Mouse (Mus musculus): ENCODE results near the gene Usp3. TPM values are rescaled to one million over a fixed set of nuclear protein-coding genes. Genes with fewer than 3 reads are reported as not detected.

Gene Usp3
- total and polyA plus RNA-seq, 2 experiments from 2014 or later, result 39.4 to 53.4 TPM

DNA sequence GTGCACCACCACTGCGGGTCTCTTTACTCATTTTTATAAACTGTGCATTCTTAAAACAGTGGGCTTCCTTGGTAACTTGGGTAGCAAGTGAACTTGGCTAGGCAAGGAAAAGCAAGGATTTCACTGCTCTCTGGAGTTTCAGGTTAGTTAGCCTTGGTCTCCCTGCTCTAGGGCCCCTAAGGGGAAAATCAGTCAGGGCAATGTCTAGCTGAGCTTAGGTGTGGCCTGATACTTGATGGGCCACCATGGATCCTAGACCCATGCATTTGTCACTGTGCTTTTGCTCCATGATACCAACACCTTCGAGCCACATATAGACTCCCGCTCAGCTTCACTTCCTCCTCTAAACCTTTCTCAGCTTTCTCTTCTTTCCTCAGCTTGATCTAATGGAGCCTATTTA, 71.3 kb downstream of the Usp3 start:
- no peak overlapping the region for H3K4me2 ChIP-seq (ENCODE audit: low read depth, low read length)
- no peaks in the 10 kb centered on the region for H3K4me1 ChIP-seq (ENCODE audit: control insufficient read depth, insufficient read depth)
- no peak overlapping the region for H3K4me3 ChIP-seq (ENCODE audit: low read depth, low read length)
- peaks cover 70% of the 10 kb centered on the region for H3K36me3 ChIP-seq (replicated peaks; ENCODE audit: control insufficient read depth, insufficient read depth, low read length)
- H3K27ac ChIP-seq (ENCODE audit: low read depth), result no peak overlapping the region
- 95% methylated on average over 3 of the region's 3 CpGs for WGBS
- TF ChIP-seq CTCF (IDR thresholded peaks at IDR 0.05; ENCODE audit: low read depth), result no peak
- TF ChIP-seq EP300 (IDR thresholded peaks at IDR 0.05; ENCODE audit: low read depth), result no peak
- no peak for DNase-seq (ENCODE audit: low spot score)
- ATAC-seq (ENCODE audit: insufficient read depth, low read depth), result no peak
- no peaks in the 10 kb centered on the region for H3K9me3 ChIP-seq (replicated peaks; ENCODE audit: control insufficient read depth, low read length)
- H3K9ac ChIP-seq (replicated peaks; ENCODE audit: low read depth, low read length), result no peak overlapping the region
- H3K27me3 ChIP-seq (ENCODE audit: control insufficient read depth, insufficient read depth, low read length), result no peaks in the 10 kb centered on the region

- peaks cover 69% of the 10 kb centered on the region for H3K36me3 ChIP-seq (replicated peaks; ENCODE audit: control insufficient read depth, insufficient read depth, low read length)
- H3K27ac ChIP-seq (ENCODE audit: low read depth), result no peak overlapping the region
- DNase-seq (ENCODE audit: low spot score) (no peak), ATAC-seq (ENCODE audit: insufficient read depth, low read depth) (no peak)
- H3K4me1 ChIP-seq (ENCODE audit: control insufficient read depth, insufficient read depth), result no peaks in the 10 kb centered on the region
- TF ChIP-seq EP300 (IDR thresholded peaks at IDR 0.05; ENCODE audit: low read depth) (no peak), CTCF (IDR thresholded peaks at IDR 0.05; ENCODE audit: low read depth) (no peak)
- 94% methylated on average over 4 of the region's 4 CpGs for WGBS
- no peaks in the 10 kb centered on the region for H3K27me3 ChIP-seq (ENCODE audit: control insufficient read depth, insufficient read depth, low read length)
- H3K9me3 ChIP-seq (replicated peaks; ENCODE audit: control insufficient read depth, low read length), result no peaks in the 10 kb centered on the region
- no peak overlapping the region for H3K4me2 ChIP-seq (ENCODE audit: low read depth, low read length)
- no peak overlapping the region for H3K4me3 ChIP-seq (ENCODE audit: low read depth, low read length)
- no peak overlapping the region for H3K9ac ChIP-seq (replicated peaks; ENCODE audit: low read depth, low read length)
Measured at GRCm38 (mm10) chr9:66520299-66520698, 72.6 kb downstream of the Usp3 start.

GRCm38 (mm10) chr9:66518901-66519300, 74.0 kb downstream of the Usp3 start:
- TF ChIP-seq CTCF (IDR thresholded peaks at IDR 0.05; ENCODE audit: low read depth) (no peak), EP300 (IDR thresholded peaks at IDR 0.05; ENCODE audit: low read depth) (no peak)
- H3K4me3 ChIP-seq (ENCODE audit: low read depth, low read length), result no peak overlapping the region
- no peak overlapping the region for H3K4me2 ChIP-seq (ENCODE audit: low read depth, low read length)
- no peak overlapping the region for H3K9ac ChIP-seq (replicated peaks; ENCODE audit: low read depth, low read length)
- ATAC-seq (ENCODE audit: insufficient read depth, low read depth) (no peak), DNase-seq (ENCODE audit: low spot score) (no peak)
- peaks cover 59% of the 10 kb centered on the region for H3K36me3 ChIP-seq (replicated peaks; ENCODE audit: control insufficient read depth, insufficient read depth, low read length)
- 53% methylated on average over 5 of the region's 5 CpGs for WGBS
- H3K27me3 ChIP-seq (ENCODE audit: control insufficient read depth, insufficient read depth, low read length), result no peaks in the 10 kb centered on the region
- 0 out of 2 replicates have a peak, but pooled peaks cover 4% of the 10 kb centered on the region for H3K4me1 ChIP-seq (ENCODE audit: control insufficient read depth, insufficient read depth)
- no peaks in the 10 kb centered on the region for H3K9me3 ChIP-seq (replicated peaks; ENCODE audit: control insufficient read depth, low read length)
- H3K27ac ChIP-seq (ENCODE audit: low read depth), result no peak overlapping the region

- DNase-seq (ENCODE audit: low spot score), result no peak
- Histone ChIP-seq H3K9ac (replicated peaks; ENCODE audit: low read depth, low read length) (no peak overlapping the region), H3K9me3 (replicated peaks; ENCODE audit: control insufficient read depth, low read length) (no peaks in the 10 kb centered on the region), H3K27me3 (ENCODE audit: control insufficient read depth, insufficient read depth, low read length) (no peaks in the 10 kb centered on the region), H3K4me1 (ENCODE audit: control insufficient read depth, insufficient read depth) (0 out of 2 replicates have a peak, but pooled peaks cover 4% of the 10 kb centered on the region), H3K36me3 (replicated peaks; ENCODE audit: control insufficient read depth, insufficient read depth, low read length) (peaks cover 53% of the 10 kb centered on the region), H3K4me3 (ENCODE audit: low read depth, low read length) (no peak overlapping the region), H3K4me2 (ENCODE audit: low read depth, low read length) (no peak overlapping the region), H3K27ac (ENCODE audit: low read depth) (no peak overlapping the region)
- WGBS, result 90% methylated on average over 5 of the region's 5 CpGs
- ATAC-seq (ENCODE audit: insufficient read depth, low read depth), result no peak
- TF ChIP-seq CTCF (IDR thresholded peaks at IDR 0.05; ENCODE audit: low read depth) (no peak), EP300 (IDR thresholded peaks at IDR 0.05; ENCODE audit: low read depth) (no peak)
Measured at GRCm38 (mm10) chr9:66518251-66518650, 74.7 kb downstream of the Usp3 start.

DNA sequence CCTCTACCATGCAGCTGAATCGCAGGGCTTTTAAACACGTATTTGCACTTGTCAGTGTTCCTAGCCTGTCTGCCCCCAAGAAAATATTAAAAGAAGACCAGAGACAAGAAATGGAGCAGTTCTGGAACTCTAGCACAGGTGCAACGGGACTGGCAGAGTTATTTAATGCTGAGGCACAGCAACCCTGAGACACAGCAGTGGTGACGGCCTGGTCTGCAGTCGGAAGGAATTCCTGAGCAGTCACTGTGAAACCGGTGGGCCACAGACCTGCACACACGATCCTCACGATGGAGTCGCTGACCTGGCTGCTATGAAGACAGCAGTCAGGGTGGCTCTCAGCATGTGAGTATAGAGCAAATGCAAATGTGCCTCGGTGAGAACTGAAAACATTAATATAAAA, 75.2 kb downstream of the Usp3 start:
- Histone ChIP-seq H3K27ac (ENCODE audit: low read depth) (no peak overlapping the region), H3K4me1 (ENCODE audit: control insufficient read depth, insufficient read depth) (peaks cover 4% of the 10 kb centered on the region; the same call in 1 of the 2 replicates), H3K4me2 (ENCODE audit: low read depth, low read length) (no peak overlapping the region), H3K9me3 (replicated peaks; ENCODE audit: control insufficient read depth, low read length) (no peaks in the 10 kb centered on the region), H3K4me3 (ENCODE audit: low read depth, low read length) (no peak overlapping the region), H3K27me3 (ENCODE audit: control insufficient read depth, insufficient read depth, low read length) (no peaks in the 10 kb centered on the region), H3K9ac (replicated peaks; ENCODE audit: low read depth, low read length) (no peak overlapping the region), H3K36me3 (replicated peaks; ENCODE audit: control insufficient read depth, insufficient read depth, low read length) (peaks cover 53% of the 10 kb centered on the region)
- DNase-seq (ENCODE audit: low spot score), result no peak
- WGBS, result 84% methylated on average over 10 of the region's 10 CpGs
- no peak for TF ChIP-seq EP300 (IDR thresholded peaks at IDR 0.05; ENCODE audit: low read depth)
- TF ChIP-seq CTCF (IDR thresholded peaks at IDR 0.05; ENCODE audit: low read depth), result no peak
- no peak for ATAC-seq (ENCODE audit: insufficient read depth, low read depth)

DNA sequence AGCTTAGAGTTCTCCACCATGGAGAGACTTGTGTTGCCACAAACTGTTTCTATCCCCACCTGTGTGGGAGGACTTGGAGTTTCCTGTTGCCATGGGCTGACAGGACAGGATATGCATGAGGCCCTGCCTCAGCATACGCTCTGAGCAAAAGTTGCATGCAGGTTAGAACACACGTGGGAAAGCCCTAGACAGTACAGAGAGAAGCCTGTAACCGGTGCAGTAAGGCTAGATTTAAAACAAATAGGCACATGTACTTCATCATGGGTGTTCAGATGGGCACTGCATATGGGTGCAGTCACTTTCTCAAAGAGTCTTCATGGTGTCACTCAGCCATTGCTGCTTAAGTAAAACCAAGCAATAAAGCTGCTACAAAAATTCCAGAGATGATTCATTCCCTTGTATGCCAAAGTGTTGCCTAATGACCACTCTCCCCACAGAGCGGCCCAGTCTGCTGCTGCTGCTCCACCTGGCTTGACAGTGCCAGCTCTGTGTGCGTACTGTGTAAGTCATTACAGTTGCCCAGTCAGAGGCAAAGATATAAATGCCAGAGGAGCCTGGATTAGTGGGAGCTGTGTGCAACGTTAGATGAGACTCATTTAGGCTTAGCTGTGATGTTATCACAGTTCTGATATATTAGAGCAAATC, 76.5 kb downstream of the Usp3 start:
- H3K4me2 ChIP-seq (ENCODE audit: low read depth, low read length), result no peak overlapping the region
- no peak for ATAC-seq (ENCODE audit: insufficient read depth, low read depth)

More for the DNA sequence above, 76.5 kb downstream of the Usp3 start:
- Histone ChIP-seq H3K36me3 (replicated peaks; ENCODE audit: control insufficient read depth, insufficient read depth, low read length) (peaks cover 49% of the 10 kb centered on the region), H3K4me3 (ENCODE audit: low read depth, low read length) (no peak overlapping the region), H3K9ac (replicated peaks; ENCODE audit: low read depth, low read length) (no peak overlapping the region), H3K27ac (ENCODE audit: low read depth) (0 out of 2 replicates have a peak overlapping the region, but pooled peaks have one; percentile 6), H3K27me3 (ENCODE audit: control insufficient read depth, insufficient read depth, low read length) (no peaks in the 10 kb centered on the region), H3K9me3 (replicated peaks; ENCODE audit: control insufficient read depth, low read length) (no peaks in the 10 kb centered on the region), H3K4me1 (ENCODE audit: control insufficient read depth, insufficient read depth) (peaks cover 4% of the 10 kb centered on the region; the same call in 1 of the 2 replicates)
- 72% methylated on average over 6 of the region's 6 CpGs for WGBS
- TF ChIP-seq CTCF (IDR thresholded peaks at IDR 0.05; ENCODE audit: low read depth), result no peak
- DNase-seq (ENCODE audit: low spot score), result no peak
